Mouse (Mus musculus) neural tube, embryonic 11.5 days (tissue): ENCODE data around the gene Cpeb1. TPM values are rescaled to one million over a fixed set of nuclear protein-coding genes. Genes with fewer than 3 reads are reported as not detected.

ENCODE experiments used
- polyA plus RNA-seq: library from polyadenylated mRNA; unstranded; fragments of >200 nt; fragmentation: Nextera tagmentation; extraction: Ambion mirVana; gene quantifications from 2 replicates; pipeline ENCODE4 v1.2.1, GENCODE M21; 2014

Gene Cpeb1
- polyA plus RNA-seq, 1 experiment from 2014 or later = 1.9 TPM

Other genes with a start within 250 kb of the Cpeb1 start
- gene Pde8a, start 241.9 kb downstream of the Cpeb1 start, polyA plus RNA-seq = 3.1 and 3.6 TPM in 2 replicates
- gene Rps17, start 110.2 kb downstream of the Cpeb1 start, polyA plus RNA-seq = 1,090 and 1,108 TPM in 2 replicates
- gene Ap3b2, start 38.5 kb upstream of the Cpeb1 start, polyA plus RNA-seq = 47.6 and 53.0 TPM in 2 replicates
- not detected in 2 replicates for gene BC048679, start 42.8 kb upstream of the Cpeb1 start, polyA plus RNA-seq
- gene Fsd2, start 111.5 kb upstream of the Cpeb1 start, polyA plus RNA-seq = 0.09 and 0.16 TPM in 2 replicates
- gene Whamm, start 115.8 kb upstream of the Cpeb1 start, polyA plus RNA-seq = 5.4 and 5.8 TPM in 2 replicates